Mouse (Mus musculus) hindbrain, embryonic 13.5 days (tissue): ENCODE measurements around the gene F11r. TPM values are rescaled to one million over a fixed set of nuclear protein-coding genes. Genes with fewer than 3 reads are reported as not detected.
"Not testable (repeated sequence)": the region's sequence is repeated elsewhere in the genome, so short reads cannot be mapped to it uniquely, and the experiment has no call there.

Source experiments
- ATAC-seq: fragments of 200-750 bp; cut with Nextera tagmentation; 2 replicates; pipeline ENCODE4 v1.8.0; 2017; ENCODE audit warnings: moderate TSS enrichment; ENCODE audit not compliant: low FRiP score
- H3K27ac ChIP-seq: fragments of 300-500 bp; sonication (generic); 2 replicates; pipeline ENCODE4 v1.5.1; 2015; ENCODE audit warnings: inconsistent platforms, mild to moderate bottlenecking, moderate library complexity
- H3K27me3 ChIP-seq: fragments of 300-500 bp; sonication (generic); 2 replicates; pipeline ENCODE4 v1.6.1; 2015; ENCODE audit warnings: mild to moderate bottlenecking, inconsistent platforms
- H3K36me3 ChIP-seq: fragments of 300-500 bp; sonication (generic); 2 replicates; pipeline ENCODE4 v1.6.1; 2015; ENCODE audit warnings: mild to moderate bottlenecking, inconsistent platforms
- H3K4me1 ChIP-seq: fragments of 300-500 bp; sonication (generic); replicated peaks from 2 replicates; pipeline ENCODE4 v1.6.1; 2015; ENCODE audit warnings: inconsistent platforms
- H3K4me2 ChIP-seq: fragments of 300-500 bp; sonication (generic); 2 replicates; pipeline ENCODE4 v1.6.1; 2015; ENCODE audit warnings: inconsistent platforms, mild to moderate bottlenecking, moderate library complexity
- H3K4me3 ChIP-seq: fragments of 300-500 bp; sonication (generic); 2 replicates; pipeline ENCODE4 v1.5.1; 2015; ENCODE audit warnings: mild to moderate bottlenecking, inconsistent platforms
- H3K9ac ChIP-seq: fragments of 300-500 bp; sonication (generic); 2 replicates; pipeline ENCODE4 v1.6.1; 2015; ENCODE audit warnings: mild to moderate bottlenecking, inconsistent platforms
- H3K9me3 ChIP-seq: fragments of 300-500 bp; sonication (generic); 2 replicates; pipeline ENCODE4 v1.6.1; 2016; ENCODE audit warnings: inconsistent platforms
- WGBS: fragments of 180-500 bp; shearing (Covaris S2); methylation state at CpG from one replicate; pipeline ENCODE4 v1.1.7; 2015; 5-methylcytosine and 5-hydroxymethylcytosine counted together
- polyA plus RNA-seq: library from polyadenylated mRNA; unstranded; fragments of >200 nt; fragmentation: Nextera tagmentation; extraction: Ambion mirVana; gene quantifications from 2 replicates; pipeline ENCODE4 v1.2.1, GENCODE M21; 2015

Gene F11r
- polyA plus RNA-seq, 1 experiment from 2014 or later, result 13.3 TPM

DNA sequence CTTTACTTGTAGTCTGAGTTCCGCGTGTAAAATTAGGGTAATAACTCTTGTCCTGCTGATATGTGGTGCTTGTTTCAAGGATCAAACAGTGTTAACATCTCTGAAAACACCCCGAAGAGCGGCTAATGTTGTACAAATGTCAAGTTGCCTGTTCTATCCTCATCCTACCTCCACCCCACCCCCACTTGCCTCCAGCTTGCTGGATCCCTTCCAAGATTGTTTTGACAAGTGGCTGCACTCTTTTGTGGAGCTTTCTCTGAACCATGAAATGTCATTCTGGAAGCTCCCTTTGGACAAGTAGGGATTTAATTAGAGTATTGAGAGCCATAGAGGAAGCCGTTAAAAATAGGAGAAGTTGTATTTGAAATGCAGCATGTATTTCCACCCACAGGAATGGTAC, 22.5 kb downstream of the F11r start:
- Histone ChIP-seq H3K4me2 (0 out of 2 replicates have a peak overlapping the region, but pooled peaks have one; percentile 0), H3K9ac (no peak overlapping the region), H3K27ac (0 out of 2 replicates have a peak overlapping the region, but pooled peaks have one; percentile 23), H3K36me3 (no peaks in the 10 kb centered on the region), H3K27me3 (no peaks in the 10 kb centered on the region), H3K9me3 (no peaks in the 10 kb centered on the region), H3K4me1 (peaks cover 10% of the 10 kb centered on the region), H3K4me3 (no peak overlapping the region)
- 54% methylated on average over 5 of the region's 5 CpGs for WGBS
- ATAC-seq, result 0 out of 2 replicates have a peak, but pooled peaks have one; percentile 21

- Histone ChIP-seq H3K4me1 (peaks cover 10% of the 10 kb centered on the region), H3K27ac (no peak overlapping the region), H3K4me3 (no peak overlapping the region), H3K4me2 (no peak overlapping the region), H3K27me3 (no peaks in the 10 kb centered on the region), H3K9ac (no peak overlapping the region), H3K9me3 (no peaks in the 10 kb centered on the region), H3K36me3 (no peaks in the 10 kb centered on the region)
- WGBS, result 92% methylated on average over 22 of the region's 22 CpGs
- no peak for ATAC-seq
These were observed 23.5 kb downstream of the F11r start for GRCm38 (mm10) chr1:171460551-171461503.

GRCm38 (mm10) chr1:171463133-171463532, 25.8 kb downstream of the F11r start:
- ATAC-seq, result no peak
- no peak overlapping the region for H3K4me3 ChIP-seq
- no peak overlapping the region for H3K4me2 ChIP-seq
- no peaks in the 10 kb centered on the region for H3K9me3 ChIP-seq
- no peak overlapping the region for H3K9ac ChIP-seq
- WGBS, result 93% methylated on average over 3 of the region's 3 CpGs
- no peaks in the 10 kb centered on the region for H3K36me3 ChIP-seq
- no peak overlapping the region for H3K27ac ChIP-seq
- peaks cover 10% of the 10 kb centered on the region for H3K4me1 ChIP-seq
- no peaks in the 10 kb centered on the region for H3K27me3 ChIP-seq

DNA sequence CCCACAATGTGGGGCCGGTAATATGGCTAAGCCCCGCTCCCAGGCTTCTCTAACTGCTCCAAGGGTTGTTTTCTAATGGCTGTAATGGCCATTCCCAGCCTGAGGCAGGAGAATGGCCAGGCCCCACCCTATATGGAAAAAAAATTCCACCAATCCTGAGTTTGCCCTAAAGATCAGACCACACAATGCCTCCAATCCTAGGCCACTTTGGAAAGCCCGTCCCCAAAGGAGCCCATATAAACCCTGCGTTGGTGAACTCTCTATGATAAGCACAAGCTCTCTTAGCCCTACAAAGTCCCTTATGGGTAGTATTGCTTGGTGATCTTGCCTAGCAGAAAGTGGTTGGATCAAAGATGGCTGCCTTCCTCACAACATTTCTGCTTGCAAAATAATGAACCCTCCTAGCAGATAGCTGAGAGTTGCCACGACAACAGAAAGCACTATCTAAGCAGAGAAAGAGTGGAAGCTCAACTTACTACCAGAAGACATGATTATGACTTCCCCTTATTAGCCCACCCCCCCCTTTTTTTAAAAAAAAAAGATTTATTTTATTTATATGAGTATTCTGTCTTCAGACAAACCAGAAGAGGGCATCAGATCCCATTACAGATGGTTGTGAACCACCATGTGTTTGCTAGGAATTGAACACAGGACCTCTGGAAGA, 28.5 kb downstream of the F11r start:
- 93% methylated on average over 5 of the region's 5 CpGs for WGBS
- no peak overlapping the region for H3K4me3 ChIP-seq

GRCm38 (mm10) chr1:171466565-171466964, 29.2 kb downstream of the F11r start:
- Histone ChIP-seq H3K27me3 (no peaks in the 10 kb centered on the region), H3K9ac (no peak overlapping the region), H3K27ac (no peak overlapping the region), H3K4me3 (no peak overlapping the region), H3K36me3 (no peaks in the 10 kb centered on the region), H3K9me3 (no peaks in the 10 kb centered on the region), H3K4me2 (no peak overlapping the region), H3K4me1 (no peaks in the 10 kb centered on the region)
- ATAC-seq, result no peak
- 87% methylated on average over 4 of the region's 4 CpGs for WGBS

More for the DNA sequence above, 28.5 kb downstream of the F11r start:
- Histone ChIP-seq H3K27ac (no peak overlapping the region), H3K4me1 (no peaks in the 10 kb centered on the region), H3K36me3 (no peaks in the 10 kb centered on the region), H3K9me3 (no peaks in the 10 kb centered on the region), H3K4me2 (no peak overlapping the region), H3K9ac (no peak overlapping the region), H3K27me3 (no peaks in the 10 kb centered on the region)
- no peak for ATAC-seq

- Histone ChIP-seq H3K27ac (no peak overlapping the region), H3K36me3 (no peaks in the 10 kb centered on the region), H3K4me2 (no peak overlapping the region), H3K27me3 (no peaks in the 10 kb centered on the region), H3K4me1 (no peaks in the 10 kb centered on the region), H3K9me3 (no peaks in the 10 kb centered on the region), H3K9ac (no peak overlapping the region), H3K4me3 (no peak overlapping the region)
- no peak for ATAC-seq
- 90% methylated on average over 3 of the region's 3 CpGs for WGBS
These were observed 32.3 kb downstream of the F11r start for GRCm38 (mm10) chr1:171469678-171470077.

DNA sequence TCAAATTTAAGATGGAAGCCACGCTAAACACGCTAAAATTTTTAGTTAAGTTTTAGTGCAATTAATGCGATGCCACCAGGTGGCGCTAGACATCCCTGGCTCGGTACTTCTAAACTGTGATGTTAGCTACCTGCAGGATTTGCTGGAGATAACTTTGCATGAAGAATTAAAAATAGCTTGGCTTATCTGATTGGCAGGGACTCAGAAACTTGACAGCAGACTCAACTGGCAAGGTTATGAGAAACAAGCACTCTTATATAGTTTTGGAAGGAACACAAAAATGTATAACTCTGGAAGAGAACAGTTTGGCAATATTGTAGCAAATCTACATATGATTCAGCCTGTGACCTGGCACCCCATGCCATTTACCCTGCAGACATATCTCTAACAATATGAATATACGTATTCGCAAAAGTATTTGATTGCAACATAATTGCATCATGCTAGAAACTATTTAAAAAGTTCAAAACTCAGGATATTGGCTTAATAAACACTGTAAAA, 33.1 kb downstream of the F11r start:
- Histone ChIP-seq H3K4me1 (no peaks in the 10 kb centered on the region), H3K36me3 (no peaks in the 10 kb centered on the region), H3K4me2 (no peak overlapping the region), H3K9me3 (no peaks in the 10 kb centered on the region), H3K27me3 (no peaks in the 10 kb centered on the region), H3K27ac (no peak overlapping the region), H3K4me3 (no peak overlapping the region), H3K9ac (no peak overlapping the region)
- ATAC-seq, result no peak
- WGBS, result 30% methylated on average over 7 of the region's 7 CpGs

GRCm38 (mm10) chr1:171470896-171471295, 33.6 kb downstream of the F11r start:
- 93% methylated on average over 5 of the region's 5 CpGs for WGBS
- H3K27me3 ChIP-seq, result no peaks in the 10 kb centered on the region
- no peak overlapping the region for H3K4me3 ChIP-seq
- H3K36me3 ChIP-seq, result no peaks in the 10 kb centered on the region
- ATAC-seq, result no peak
- H3K9ac ChIP-seq, result no peak overlapping the region
- H3K9me3 ChIP-seq, result no peaks in the 10 kb centered on the region
- no peaks in the 10 kb centered on the region for H3K4me1 ChIP-seq
- no peak overlapping the region for H3K4me2 ChIP-seq
- no peak overlapping the region for H3K27ac ChIP-seq

- 77% methylated on average over 1 of the region's 1 CpGs for WGBS
These were observed 34.1 kb downstream of the F11r start for GRCm38 (mm10) chr1:171471452-171471851.

GRCm38 (mm10) chr1:171471941-171472340, 34.6 kb downstream of the F11r start:
- not testable (repeated sequence) for H3K4me2 ChIP-seq, H3K27me3 ChIP-seq, H3K4me1 ChIP-seq, ATAC-seq, H3K9me3 ChIP-seq, H3K36me3 ChIP-seq, H3K27ac ChIP-seq, H3K4me3 ChIP-seq, H3K9ac ChIP-seq
- WGBS, result 87% methylated on average over 8 of the region's 8 CpGs

More at GRCm38 (mm10) chr1:171471452-171471851, 34.1 kb downstream of the F11r start:
- no peaks in the 10 kb centered on the region for H3K27me3 ChIP-seq
- no peak overlapping the region for H3K9ac ChIP-seq
- no peaks in the 10 kb centered on the region for H3K36me3 ChIP-seq
- H3K27ac ChIP-seq, result no peak overlapping the region
- no peak overlapping the region for H3K4me2 ChIP-seq
- no peaks in the 10 kb centered on the region for H3K4me1 ChIP-seq
- no peak overlapping the region for H3K4me3 ChIP-seq
- ATAC-seq, result no peak
- H3K9me3 ChIP-seq, result no peaks in the 10 kb centered on the region

GRCm38 (mm10) chr1:171473506-171473905, 36.2 kb downstream of the F11r start:
- no peaks in the 10 kb centered on the region for H3K27me3 ChIP-seq
- no peak overlapping the region for H3K9ac ChIP-seq
- H3K4me3 ChIP-seq, result no peak overlapping the region
- H3K27ac ChIP-seq, result no peak overlapping the region
- no peaks in the 10 kb centered on the region for H3K36me3 ChIP-seq
- no peak overlapping the region for H3K4me2 ChIP-seq
- 80% methylated on average over 4 of the region's 4 CpGs for WGBS
- no peaks in the 10 kb centered on the region for H3K9me3 ChIP-seq
- H3K4me1 ChIP-seq, result no peaks in the 10 kb centered on the region
- no peak for ATAC-seq

- 78% methylated on average over 9 of the region's 9 CpGs for WGBS
- Histone ChIP-seq H3K27me3 (no peaks in the 10 kb centered on the region), H3K4me2 (no peak overlapping the region), H3K9me3 (no peaks in the 10 kb centered on the region), H3K36me3 (no peaks in the 10 kb centered on the region), H3K9ac (no peak overlapping the region), H3K4me3 (no peak overlapping the region), H3K27ac (no peak overlapping the region), H3K4me1 (no peaks in the 10 kb centered on the region)
- ATAC-seq, result no peak
These were observed 36.7 kb downstream of the F11r start for GRCm38 (mm10) chr1:171473920-171474640.
